ENCODE assay signal across 13 mouse cellular contexts in genomic region chr7:112600163-112600562, GRCm38 (mm10).
DNase-seq lines count a peak whose midpoint lies in the region; ATAC-seq lines count a peak whose summit lies in the region.
"Had no signal": no experiment of that assay in that cellular context is flagged by ENCODE, and none has a peak within 500 bp of the region (broad histone marks: within the 10 kb centered on the region; RNA-seq: fewer than 3 reads in every experiment).

No protein-coding gene starts in this region.

- peak overlapping the region; percentile 47 for H3K27ac ChIP-seq in heart, embryonic 16.5 days (ENCODE audit: low read length)
- H3K27ac ChIP-seq: liver, embryonic 15.5 days had no signal

- WGBS in heart, embryonic 16.5 days: 29% methylated on average over 3 of the region's 3 CpGs

- peak; percentile 96 for DNase-seq in heart, adult 11 months
- DNase-seq in heart, postnatal 25 days (ENCODE audit: low spot score): no peak
- peak; percentile 52 for DNase-seq in testis, postnatal 14 days (ENCODE audit: low spot score)
- no peak for DNase-seq in testis, postnatal 10 days (ENCODE audit: low spot score)
- DNase-seq in cerebellum, adult 11 months: no peak
- no peak for DNase-seq in layer of hippocampus, adult 9-10 months (ENCODE audit: low spot score)
- no peak for DNase-seq in cerebellum, postnatal 36 days
- DNase-seq: thymus, postnatal 4 days had no signal

- H3K9me3 ChIP-seq in heart, embryonic 16.5 days (replicated peaks; ENCODE audit: control insufficient read depth, low read length): no peaks in the 10 kb centered on the region
- H3K9me3 ChIP-seq: liver, embryonic 15.5 days had no signal

- no peak overlapping the region for H3K4me3 ChIP-seq in heart, embryonic 16.5 days (ENCODE audit: low read length)
- H3K4me3 ChIP-seq: liver, embryonic 15.5 days had no signal

- H3K4me2 ChIP-seq in heart, embryonic 16.5 days (ENCODE audit: low read depth, low read length): no peak overlapping the region
- H3K4me2 ChIP-seq: liver, embryonic 15.5 days had no signal

- H3K27me3 ChIP-seq in heart, embryonic 16.5 days (ENCODE audit: control insufficient read depth, insufficient read depth, low read length): no peaks in the 10 kb centered on the region
- H3K27me3 ChIP-seq: liver, embryonic 15.5 days had no signal

- ATAC-seq in heart, embryonic 16.5 days (replicated peaks; ENCODE audit: extremely low read depth, insufficient read depth, low FRiP score): peak; percentile 39; the same call in 1 of the 2 replicates
- ATAC-seq: activated CD4-positive, CD25-positive, alpha-beta regulatory T cell, adult 4 months; forebrain, embryonic 16.5 days; inflammation-experienced regulatory T-cells, adult 6 months had no signal

- intact Hi-C loops in heart, postnatal 25 days (cut with DNase I): loop anchor here (5.0 kb wide), 1 partner anchor 52 kb away; no protein-coding TSS in a partner anchor

- no peaks in the 10 kb centered on the region for H3K36me3 ChIP-seq in heart, embryonic 16.5 days (ENCODE audit: control insufficient read depth, insufficient read depth)
- H3K36me3 ChIP-seq: liver, embryonic 15.5 days had no signal

- no peak overlapping the region for H3K9ac ChIP-seq in heart, embryonic 16.5 days (ENCODE audit: low read length)
- H3K9ac ChIP-seq: liver, embryonic 15.5 days had no signal

- peaks cover 17% of the 10 kb centered on the region for H3K4me1 ChIP-seq in heart, embryonic 16.5 days (ENCODE audit: control insufficient read depth, insufficient read depth, low read length)
- H3K4me1 ChIP-seq: liver, embryonic 15.5 days had no signal

Comparison
In these comparisons a context has a peak if more than half of its experiments do, and no peak if none do; other contexts are left out.
1. DNase-seq: peak in heart, adult 11 months (single experiment) and testis, postnatal 14 days (single experiment); none in heart, postnatal 25 days (single experiment), testis, postnatal 10 days (single experiment), cerebellum, adult 11 months (single experiment), layer of hippocampus, adult 9-10 months (single experiment) and cerebellum, postnatal 36 days (0 of 2).